Mouse (Mus musculus) retina, postnatal 1 day (tissue): ENCODE measurements around the gene Fam219b.

Experiments
- DNase-seq: peaks from one replicate; pipeline ENCODE4 v3.0.0-alpha.2; 2012

Gene Fam219b

DNA sequence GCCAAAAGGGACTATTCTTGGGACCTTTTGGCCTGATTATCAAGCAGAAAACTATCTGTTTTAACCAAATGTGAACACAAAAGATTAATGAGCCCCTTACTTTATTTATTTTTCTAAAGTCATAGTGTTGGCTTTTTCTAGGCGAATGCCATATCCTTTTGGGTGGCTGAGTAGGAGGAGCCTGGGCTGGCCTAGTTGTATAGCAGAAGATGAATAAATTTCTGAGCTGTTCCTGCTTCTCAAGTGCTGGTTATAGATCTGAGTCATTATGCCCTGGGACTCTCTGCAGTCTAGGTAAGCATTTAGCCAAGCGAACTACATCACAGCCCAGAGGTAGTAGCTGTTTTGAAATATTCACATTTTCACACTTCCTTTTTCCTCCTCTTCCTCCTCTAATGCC is 11.8 kb upstream of the Fam219b start:
- DNase-seq: no peak

DNA sequence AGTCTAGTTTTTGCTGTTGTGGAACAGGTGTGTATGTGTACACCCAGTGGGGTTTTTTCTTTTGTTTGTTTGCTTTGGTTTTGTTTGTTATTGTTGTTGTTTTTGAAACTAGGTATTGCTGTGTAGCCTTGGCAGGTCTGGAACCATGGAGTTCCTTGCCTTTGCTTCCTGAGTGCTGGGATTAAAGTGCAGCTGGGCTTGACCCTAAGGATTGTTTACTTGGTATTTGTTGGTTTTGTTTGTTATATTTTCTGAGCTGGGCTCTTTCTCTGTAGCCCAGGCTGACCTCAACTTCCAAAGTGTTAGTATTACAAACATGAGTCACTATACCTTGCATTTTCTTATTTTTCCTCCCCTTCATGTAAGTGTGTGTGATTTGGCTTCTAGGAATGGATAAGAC is 10.9 kb upstream of the Fam219b start:
- DNase-seq: no peak

DNA sequence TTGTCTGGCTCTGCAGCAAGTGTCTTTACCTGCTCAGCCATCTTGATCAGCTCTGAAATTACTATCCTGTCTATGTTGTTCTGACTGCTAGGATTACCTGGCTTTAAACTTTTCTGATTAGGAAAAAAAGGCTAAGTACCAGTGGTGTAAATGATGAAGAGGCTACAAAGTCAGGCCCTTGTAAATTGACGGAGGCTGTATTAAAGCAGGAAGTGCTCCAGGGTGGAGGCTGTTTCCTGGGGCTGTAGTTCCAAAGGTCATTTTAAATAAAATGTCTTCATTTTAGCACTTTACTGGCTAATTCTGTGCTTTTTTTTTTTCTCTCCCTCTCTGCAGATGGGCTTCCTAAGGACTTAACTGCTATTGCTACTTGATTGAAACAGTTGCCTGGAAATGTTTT is 5.4 kb upstream of the Fam219b start:
- DNase-seq: no peak

DNA sequence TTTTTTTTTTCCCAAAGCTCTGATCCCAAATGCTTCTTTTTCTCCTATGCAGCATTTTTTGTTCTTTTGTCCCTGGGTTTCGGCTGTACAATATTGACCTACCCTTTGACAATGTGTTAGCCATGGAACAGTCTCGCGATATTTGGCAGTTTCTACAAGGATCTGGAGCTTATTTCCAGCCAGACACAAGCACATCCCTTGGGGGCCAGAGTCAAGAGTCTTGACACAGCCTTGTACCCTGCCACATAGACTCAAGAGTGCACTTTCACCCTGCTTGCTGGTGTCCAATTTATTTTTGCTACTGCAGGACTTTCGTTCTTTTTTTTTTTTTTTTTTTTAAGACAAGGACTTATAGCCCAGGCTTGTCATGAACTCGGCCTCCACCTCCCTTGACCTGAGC is 966 bp upstream of the Fam219b start:
- no peak for DNase-seq

DNA sequence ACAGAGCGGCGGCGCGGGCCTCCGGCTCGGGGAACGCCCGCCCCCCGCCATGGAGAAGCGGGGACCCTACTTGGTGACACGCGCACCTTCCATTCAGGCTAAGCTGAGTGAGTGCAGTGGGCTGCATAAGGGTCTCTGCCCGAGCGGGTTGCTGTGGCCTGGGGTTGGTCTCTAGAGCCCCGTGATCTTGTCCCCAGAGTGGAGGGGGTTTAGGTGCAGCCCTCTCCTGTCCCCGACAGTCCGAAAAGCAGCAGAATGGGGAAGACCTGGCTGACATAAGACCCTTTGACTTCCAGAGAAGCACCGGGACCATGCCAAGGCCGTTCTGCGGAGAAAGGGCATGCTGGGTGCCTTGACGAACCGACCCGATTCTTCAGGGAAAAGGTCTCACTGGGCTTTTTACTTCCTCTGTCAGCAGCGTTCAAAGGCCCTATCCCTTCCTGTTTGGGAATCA is 427 bp downstream of the Fam219b start:
- DNase-seq: no peak

DNA sequence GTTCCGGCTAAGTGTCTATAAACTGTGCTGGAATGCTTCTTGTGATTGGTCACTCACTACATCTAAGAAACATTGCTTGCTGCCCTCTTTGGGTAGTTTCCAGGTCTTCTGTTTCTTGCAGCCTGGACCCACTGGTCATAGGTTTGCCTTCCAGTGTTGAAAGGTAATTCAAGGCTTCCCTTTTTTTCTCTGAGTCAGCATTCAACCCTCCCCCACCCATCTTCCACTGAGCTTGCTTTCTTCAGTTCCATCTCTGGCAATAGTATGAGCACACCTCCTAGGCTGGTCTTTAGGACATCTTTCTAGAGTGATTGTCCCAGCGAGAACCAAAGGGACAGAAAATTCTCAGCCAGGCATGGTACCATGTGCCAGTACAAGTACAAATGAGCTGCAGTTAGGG is 2.2 kb downstream of the Fam219b start:
- no peak for DNase-seq

DNA sequence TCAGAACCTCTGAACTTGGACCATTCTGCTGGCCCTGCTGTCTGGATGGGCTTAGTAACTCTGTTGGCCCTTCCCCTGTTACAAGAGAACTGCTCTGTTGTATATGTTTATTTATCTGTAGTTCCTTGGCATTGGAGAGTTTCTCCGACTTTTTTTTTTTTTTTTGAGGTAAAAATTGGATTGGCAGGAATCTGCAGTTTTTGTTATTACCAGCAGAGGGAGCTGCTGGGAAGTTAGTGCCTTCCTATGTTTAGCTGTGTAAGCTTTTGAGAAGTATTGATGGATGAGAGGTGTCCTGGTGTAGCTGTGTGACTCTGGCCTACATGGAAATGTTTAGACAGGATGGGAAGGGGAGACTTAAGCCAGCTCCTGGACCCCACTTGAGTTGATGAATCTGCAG is 4.0 kb downstream of the Fam219b start:
- peak; percentile 73 for DNase-seq

DNA sequence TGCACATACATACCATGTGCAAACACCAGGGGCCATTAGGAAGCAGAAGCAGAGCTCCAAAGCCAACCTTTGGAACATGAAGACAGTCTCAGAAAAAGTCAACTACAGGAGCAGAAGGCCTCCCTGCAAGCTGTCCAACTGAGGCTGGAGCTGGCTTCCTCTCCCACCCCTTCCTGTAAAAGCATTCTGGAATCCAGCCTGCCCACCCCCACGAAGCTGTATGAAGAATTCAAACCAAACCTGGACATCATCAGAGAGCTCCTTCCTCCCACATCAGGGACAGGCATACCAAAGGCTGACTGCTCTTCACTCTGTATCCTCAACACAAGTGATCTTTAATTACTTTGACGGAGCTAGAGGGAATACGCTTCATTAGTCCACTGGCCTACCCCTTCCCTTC is 6.6 kb downstream of the Fam219b start:
- DNase-seq: no peak

DNA sequence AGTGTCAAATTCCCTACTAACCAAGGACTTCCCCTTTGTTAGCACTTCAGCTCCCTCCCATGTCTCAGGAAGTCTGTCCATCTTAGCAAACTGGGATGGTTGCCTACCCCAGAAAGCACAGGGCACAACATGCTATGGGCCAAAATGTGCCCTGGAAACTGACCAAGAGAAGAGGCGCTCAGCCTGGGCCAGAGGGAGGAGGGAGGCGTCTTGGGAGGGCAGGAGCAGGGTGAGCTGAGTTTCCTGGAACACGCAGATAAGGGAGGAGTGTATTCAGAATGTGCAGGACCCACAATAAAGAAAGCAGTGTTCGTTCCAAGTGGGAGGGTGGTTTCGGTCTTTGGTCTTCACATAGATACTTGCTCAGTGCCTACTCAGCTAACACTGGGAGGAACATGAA is 10.0 kb downstream of the Fam219b start:
- DNase-seq: no peak

DNA sequence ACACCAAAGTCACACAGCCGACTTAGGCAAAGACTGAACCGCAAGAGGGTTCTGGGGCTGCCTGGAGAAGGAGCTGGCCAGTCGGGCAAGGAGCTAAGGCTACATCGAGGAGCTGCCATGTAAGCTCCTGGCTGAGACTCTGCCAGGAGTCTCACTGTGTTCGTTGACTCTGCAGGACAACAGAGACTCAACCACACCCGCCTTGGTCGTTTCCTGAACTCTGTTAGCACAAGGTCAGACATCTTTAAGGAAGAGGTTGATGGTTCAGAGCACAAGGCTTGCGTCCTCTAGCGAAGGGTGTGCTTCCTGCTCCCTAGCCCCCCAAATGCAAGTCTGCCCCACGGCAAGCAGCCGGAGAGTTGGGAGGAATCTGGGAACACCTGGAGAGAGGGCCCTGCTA is 10.5 kb downstream of the Fam219b start:
- DNase-seq: no peak

DNA sequence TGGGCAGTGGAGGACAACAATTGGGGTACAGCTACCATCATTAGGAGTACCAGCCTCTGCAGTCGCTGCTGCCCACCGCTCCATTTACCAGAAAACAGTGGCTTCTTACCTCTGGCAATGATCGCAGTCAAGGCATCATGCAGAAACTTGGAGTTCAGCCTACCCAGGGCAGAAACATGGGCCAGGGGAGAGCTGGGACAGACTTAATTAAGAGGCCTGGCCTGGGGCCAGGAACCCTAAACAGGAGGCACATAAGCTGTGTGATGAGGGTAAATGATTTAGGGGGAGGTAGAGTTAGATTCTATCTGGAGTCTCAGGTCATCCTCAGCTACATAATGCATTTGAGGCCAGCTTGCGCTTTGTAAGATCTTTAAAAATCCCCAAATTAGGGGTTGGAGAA is 11.9 kb downstream of the Fam219b start:
- DNase-seq: no peak

DNA sequence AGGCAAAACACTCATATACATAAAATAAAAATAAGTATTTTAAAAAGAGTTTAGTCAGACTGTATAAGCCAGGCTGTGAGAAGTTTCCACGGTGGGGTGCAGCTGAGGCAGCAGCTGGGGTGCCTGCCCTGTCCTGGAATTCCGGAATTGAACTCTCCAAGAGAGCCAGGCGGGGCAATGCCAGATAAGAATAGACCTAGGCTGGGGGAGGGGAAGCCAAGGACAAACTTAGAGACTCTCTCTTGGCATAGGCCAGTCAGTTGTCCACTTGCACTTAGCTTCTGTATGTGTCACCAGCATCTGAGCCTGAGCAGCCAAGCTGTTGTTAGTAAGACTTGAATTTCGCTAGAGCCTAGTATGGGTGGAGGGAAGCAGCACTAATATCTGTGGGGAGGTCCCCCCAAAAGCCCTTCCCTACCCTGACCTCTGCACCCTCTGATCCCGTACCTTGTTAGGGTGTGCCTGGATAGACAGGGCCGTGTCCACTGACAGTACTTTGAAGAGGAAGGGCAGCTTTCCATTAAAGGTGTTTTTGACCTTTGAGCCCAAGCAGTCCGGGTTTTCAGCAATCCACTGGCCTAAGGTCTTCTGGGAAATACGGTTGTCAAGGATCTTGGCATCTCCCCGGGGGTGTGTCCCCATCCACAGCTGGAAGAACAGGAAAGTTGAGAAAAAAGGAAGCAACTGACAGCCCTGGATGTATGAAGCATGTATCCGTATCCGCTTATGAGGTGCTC is 13.0 kb downstream of the Fam219b start:
- DNase-seq: no peak

DNA sequence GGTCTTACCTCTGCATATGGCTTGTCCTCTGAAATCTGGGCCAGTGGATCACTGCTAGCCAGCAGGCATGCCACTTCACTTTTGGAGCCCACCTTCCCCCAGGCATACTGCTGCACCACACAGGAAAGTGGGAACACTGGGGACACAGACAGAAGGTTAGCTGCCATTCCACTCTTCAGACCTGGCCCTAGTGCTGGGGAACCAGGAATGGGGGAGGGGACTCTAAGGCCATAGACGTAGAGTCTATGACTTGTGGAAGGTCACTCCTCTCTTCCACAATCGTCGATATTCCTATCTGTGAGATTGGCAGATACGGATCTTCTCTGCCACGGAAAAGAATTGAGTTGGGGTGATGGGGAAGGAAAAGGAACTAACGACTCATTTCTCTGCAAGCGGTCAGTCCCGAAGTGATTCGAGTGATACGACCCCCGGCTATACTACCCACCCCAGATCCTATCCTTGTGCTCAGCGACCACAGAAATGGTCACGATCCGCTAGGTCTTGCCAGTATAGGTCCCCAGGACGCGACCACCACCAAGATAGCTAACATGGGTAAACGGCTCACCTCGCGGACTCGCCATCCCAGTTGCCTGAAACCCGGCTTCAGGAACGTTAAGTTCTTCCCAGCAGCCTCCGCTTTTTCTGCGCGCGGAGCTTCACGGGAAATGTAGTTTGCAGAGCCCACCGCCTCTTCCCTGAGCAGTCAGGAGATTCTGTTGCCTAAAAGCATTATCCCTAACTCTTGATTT is 15.0 kb downstream of the Fam219b start, which contains the start of gene Mpi:
Gene Mpi, minus strand, starts transcription at position 625 of the 749 bp plus-strand sequence.
- DNase-seq: peak; percentile 86

DNA sequence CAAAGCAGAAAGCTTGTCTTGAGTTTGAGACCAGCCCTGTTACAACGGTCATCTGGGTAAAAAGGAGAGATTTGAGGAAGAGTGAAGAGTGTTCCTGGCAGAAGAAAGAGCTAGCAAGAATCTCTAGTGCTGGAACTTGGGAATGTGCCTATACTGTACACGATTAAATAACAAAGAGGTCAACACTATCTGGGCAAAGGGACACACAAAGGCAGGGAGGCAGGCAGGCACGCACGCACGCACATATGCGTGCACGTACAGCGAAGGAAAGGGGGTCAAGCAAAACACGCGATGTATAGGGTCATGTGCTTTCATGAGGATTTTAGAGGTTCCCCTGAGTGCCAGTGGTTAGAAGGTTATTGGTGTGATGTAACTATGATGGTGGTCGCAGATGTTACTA is 15.8 kb downstream of the Fam219b start:
- DNase-seq: no peak

DNA sequence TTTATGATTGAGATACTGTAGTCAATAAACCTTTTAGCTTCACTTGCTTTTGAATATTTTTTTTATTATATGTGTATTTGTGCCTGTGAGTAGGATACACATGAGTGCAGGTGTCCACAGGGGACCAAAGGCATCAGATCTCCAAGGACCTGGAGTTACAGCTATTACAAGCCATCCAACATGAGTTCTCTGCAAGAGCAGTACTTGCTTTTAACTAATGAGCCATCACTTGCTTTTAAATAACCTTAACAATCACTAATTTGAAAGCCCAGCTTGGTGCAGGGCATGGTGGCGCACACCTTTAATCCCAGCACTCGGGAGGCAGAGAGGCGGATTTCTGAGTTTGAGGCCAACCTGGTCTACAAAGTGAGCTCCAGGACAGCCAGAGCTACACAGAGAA is 17.4 kb downstream of the Fam219b start:
- DNase-seq: no peak

DNA sequence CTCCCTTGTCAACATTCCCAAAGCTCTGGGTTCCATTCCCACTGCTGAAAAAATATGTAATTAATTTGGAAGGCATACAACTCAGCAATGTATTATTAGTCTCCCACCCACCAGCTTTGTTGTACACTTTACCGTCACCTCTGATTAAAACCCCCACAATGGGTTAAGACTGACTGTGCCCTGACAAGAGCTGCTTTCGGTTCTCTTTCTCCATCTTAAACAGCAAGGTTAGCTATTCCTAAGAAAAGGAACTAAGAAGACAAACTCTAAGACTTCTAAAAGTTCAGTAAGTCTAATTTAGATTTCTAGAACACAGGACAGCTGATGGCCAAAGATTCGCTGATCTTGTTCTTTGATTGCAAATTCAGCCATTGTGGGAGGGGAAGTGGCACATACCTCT is 19.9 kb downstream of the Fam219b start:
- no peak for DNase-seq

DNA sequence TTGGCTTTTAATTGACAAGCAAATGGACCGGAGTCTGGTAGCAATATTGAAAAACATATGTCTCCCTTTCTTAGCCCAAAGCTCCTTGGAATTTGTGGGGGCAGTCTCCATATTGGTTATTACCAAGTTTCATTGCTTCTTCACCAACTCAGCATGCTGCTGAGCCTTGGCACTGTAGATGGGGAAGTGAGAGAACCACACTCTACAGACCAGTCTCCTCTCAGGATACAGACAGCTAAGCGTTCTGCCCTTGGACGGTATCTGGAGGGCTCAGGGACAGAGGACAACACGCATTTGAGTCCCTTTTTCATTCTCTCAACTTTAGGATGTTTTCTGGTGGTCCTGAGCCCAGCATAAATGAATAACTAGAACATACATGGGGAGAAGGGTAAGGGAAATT is 21.3 kb downstream of the Fam219b start:
- no peak for DNase-seq

DNA sequence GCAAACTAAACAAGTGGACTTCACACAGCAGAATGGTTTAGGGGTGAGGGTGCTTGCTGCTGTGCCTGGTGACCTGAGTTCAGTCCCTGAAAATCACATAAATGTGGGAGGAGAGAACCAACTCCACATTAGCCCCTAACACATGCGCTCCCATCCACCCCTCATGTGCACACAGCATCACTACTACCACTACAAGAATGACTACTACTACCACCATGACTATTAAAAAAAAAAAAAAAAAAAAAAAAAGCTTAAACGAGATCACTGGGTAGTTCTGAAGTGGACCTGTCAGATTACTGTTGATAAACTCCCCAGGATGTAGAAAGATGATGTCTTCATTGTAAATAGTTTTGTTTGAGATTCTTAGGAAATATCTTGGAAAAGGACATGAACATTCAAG is 22.2 kb downstream of the Fam219b start:
- DNase-seq: no peak

DNA sequence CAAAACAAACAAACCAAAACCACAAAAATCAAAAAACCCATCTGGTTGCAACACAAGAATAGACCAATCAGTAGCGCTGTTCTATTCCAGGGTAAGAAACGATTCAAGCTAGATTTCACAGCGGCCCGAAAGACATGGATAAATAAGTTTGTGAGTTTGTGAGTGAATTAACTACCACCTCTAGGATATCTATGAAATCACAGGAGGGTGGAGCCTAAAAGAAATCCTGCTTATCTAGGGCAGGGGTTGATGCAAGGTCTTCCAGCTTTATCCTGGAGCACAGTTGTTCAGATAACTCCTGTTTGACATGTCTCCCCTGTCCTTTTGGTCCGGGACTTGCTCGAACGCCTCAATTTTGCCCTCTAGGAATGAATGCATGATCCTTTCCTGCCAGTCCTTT is 22.9 kb downstream of the Fam219b start:
- no peak for DNase-seq

DNA sequence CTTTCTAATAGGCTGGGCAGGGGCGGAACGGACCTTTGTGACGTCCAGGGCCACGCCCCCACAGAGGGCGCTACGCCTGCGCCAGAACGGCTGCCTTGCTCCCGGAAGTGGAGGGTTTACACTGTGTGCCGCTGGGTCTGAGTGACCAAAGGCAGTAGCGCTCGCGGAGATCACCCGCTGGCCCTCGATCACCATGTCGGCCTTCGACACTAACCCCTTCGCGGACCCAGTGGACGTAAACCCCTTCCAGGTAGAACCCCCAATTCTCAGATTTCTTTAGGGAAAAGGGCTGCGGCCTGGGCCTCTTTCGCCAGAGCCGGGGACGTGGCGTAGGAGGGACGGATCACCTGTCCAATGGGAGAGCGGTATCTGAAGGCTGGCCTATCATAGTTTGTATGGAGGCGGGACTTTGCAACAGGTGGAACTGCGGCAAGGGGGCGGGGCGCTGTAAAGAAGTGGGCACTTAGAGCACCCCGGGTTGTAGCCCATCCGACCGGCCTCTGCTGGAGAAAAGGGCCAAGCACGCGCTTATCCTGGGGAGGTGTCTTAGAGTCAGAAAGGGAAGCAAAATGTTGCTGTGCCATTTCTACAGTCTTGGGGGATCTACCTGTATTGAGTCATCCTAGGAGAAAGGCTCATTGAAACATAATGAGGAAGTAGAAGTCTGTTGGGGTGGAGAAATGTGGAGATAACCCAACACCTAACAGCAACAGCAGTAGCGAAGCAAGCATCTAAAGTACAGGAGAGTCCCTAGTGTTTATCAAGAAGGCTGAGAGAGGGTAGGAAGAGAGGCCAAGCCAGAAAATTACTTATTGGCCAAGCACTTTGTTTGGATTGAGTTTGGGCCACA is 23.8 kb downstream of the Fam219b start, which contains the start of gene Scamp2:
Gene Scamp2, plus strand, starts transcription at position 83 of the 850 bp plus-strand sequence.
- DNase-seq: peak; percentile 95

DNA sequence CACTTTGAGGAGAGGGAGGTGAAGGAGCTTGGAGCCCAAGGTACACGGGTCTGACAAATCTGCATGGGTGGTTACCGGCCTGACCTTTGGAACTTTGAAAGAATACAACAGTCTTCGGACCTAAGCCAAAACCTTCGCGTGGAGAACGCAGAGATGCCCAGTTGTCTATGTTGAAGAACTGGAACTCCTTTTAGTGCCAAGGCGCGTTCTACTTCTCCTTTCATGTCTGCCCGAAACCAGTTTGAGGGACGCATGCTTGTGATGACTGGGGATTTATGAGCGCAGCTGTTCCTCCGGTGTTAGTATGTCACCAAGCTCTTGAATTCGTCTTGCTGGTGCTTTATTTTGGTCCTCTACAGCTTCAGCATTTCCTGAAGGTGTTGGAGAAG is 24.4 kb downstream of the Fam219b start:
- no peak for DNase-seq

DNA sequence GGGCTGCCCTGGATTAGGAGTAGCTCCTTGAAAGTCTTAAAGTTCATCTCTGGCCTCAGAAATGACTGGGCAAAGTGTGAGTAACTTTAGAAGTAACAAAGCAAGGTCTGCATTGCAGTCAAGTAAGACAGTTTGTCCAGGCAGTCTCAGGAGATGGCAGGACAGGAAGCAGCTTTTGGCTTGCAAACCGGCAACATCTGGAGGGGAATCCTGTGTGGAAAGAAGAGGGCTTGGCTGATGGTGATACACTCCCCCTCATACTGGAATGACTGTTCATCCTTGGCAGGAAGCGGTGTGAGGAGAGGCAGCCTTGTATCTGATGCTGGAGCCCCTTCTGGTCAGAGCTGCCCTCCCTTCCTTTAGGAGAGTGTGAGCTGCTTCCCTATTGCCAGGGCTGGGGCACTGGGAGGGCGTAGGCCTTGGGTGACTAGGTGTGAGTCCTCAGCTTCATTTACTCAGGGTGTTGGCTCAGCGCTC is 25.6 kb downstream of the Fam219b start:
- DNase-seq: no peak

DNA sequence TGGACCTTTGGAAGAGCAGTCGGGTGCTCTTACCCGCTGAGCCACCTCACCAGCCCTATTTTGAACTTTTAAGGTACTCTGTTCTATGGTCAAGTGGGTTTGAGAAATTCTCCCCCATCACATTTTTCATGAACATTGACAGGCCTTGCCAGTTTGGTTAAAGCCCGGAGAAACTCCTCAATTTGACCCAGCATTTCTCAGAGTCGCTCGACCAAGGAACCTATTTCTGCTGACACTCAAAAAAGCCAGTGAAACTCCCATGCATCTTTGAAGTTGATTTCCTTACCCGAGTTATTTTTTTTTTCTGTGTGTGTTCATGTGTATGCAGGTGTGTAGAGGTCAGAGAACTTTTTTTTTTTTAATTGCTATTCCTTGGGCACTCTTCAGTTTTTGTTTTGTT is 27.3 kb downstream of the Fam219b start:
- DNase-seq: no peak
